Mouse (Mus musculus) hindbrain, embryonic 10.5 days (tissue): ENCODE results near the gene Atp5c1. TPM values are rescaled to one million over a fixed set of nuclear protein-coding genes. Genes with fewer than 3 reads are reported as not detected.

Experiments used
- DNase-seq: peaks from one replicate; pipeline ENCODE4 v3.0.0-alpha.2; 2017; ENCODE audit warnings: low spot score
- H3K27ac ChIP-seq: fragments of 300-500 bp; sonication (generic); 2 replicates; pipeline ENCODE4 v1.5.1; 2016; ENCODE audit warnings: mild to moderate bottlenecking, moderate library complexity
- H3K27me3 ChIP-seq: fragments of 300-500 bp; sonication (generic); 2 replicates; pipeline ENCODE4 v1.6.1; 2016; ENCODE audit warnings: mild to moderate bottlenecking; ENCODE audit not compliant: poor library complexity, insufficient read depth, severe bottlenecking
- H3K36me3 ChIP-seq: fragments of 300-500 bp; sonication (generic); 2 replicates; pipeline ENCODE4 v1.6.1; 2016; ENCODE audit warnings: mild to moderate bottlenecking, moderate library complexity
- H3K4me1 ChIP-seq: fragments of 300-500 bp; sonication (generic); replicated peaks from 2 replicates; pipeline ENCODE4 v1.6.1; 2016; ENCODE audit warnings: mild to moderate bottlenecking
- H3K4me3 ChIP-seq: fragments of 300-500 bp; sonication (generic); 2 replicates; pipeline ENCODE4 v1.5.1; 2016; ENCODE audit warnings: mild to moderate bottlenecking, moderate library complexity
- H3K9me3 ChIP-seq: fragments of 300-500 bp; sonication (generic); 2 replicates; pipeline ENCODE4 v1.6.1; 2016; ENCODE audit warnings: mild to moderate bottlenecking, moderate library complexity
- WGBS: fragments of 180-500 bp; shearing (Covaris S2); methylation state at CpG from one replicate; pipeline ENCODE4 v1.1.7; 2016; 5-methylcytosine and 5-hydroxymethylcytosine counted together
- polyA plus RNA-seq: library from polyadenylated mRNA; unstranded; fragments of >200 nt; fragmentation: Nextera tagmentation; extraction: Ambion mirVana; gene quantifications from 2 replicates; pipeline ENCODE4 v1.2.1, GENCODE M21; 2016

Atp5c1 gene
- polyA plus RNA-seq, 1 experiment from 2014 or later: 487 TPM

DNA sequence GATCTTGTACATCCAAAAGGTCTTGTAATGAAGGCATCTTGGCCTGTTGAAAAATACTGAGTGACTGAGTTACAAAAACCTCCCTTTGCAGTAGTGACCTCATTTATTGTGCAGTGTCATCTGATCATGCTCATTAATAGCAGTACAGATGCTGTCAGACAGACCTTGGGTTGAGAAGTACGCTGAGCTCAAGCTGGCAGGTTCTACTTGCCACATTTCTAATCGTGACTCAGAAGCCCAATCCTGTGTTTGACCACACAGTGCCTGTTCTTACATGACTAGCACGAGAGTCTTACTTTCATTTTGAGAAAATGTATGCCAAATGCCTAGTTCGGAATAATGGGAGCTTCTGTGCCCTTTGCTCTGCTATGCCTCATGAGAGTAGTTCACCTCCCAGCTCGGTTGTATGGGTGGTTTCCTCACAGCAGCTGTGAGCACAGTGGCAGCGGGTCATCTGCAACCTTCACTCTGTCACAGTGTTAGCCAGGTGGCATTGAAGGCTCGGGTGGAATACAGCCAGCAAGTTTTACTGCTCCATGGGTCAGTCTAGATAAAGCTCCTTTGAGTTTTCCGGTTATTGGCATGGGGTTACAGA lies 7.0 kb upstream of the Atp5c1 start:
- Histone ChIP-seq H3K27ac (no peak overlapping the region), H3K27me3 (no peaks in the 10 kb centered on the region), H3K36me3 (peaks cover 98% of the 10 kb centered on the region), H3K4me1 (no peaks in the 10 kb centered on the region), H3K4me3 (no peak overlapping the region), H3K9me3 (no peaks in the 10 kb centered on the region)
- no peak for DNase-seq
- WGBS: 91% methylated on average over 8 of the region's 8 CpGs

GRCm38 (mm10) chr2:10082737-10083136 lies 2.4 kb upstream of the Atp5c1 start:
- DNase-seq: no peak
- H3K27ac ChIP-seq: no peak overlapping the region
- peaks cover 53% of the 10 kb centered on the region for H3K36me3 ChIP-seq
- H3K4me1 ChIP-seq: peaks cover 25% of the 10 kb centered on the region
- no peaks in the 10 kb centered on the region for H3K9me3 ChIP-seq
- no peak overlapping the region for H3K4me3 ChIP-seq
- WGBS: 82% methylated on average over 1 of the region's 1 CpGs
- no peaks in the 10 kb centered on the region for H3K27me3 ChIP-seq

- H3K4me3 ChIP-seq: peak overlapping the region; percentile 84
- H3K9me3 ChIP-seq: no peaks in the 10 kb centered on the region
- peaks cover 25% of the 10 kb centered on the region for H3K4me1 ChIP-seq
- 89% methylated on average over 5 of the region's 5 CpGs for WGBS
- H3K36me3 ChIP-seq: peaks cover 41% of the 10 kb centered on the region
- H3K27ac ChIP-seq: no peak overlapping the region
- H3K27me3 ChIP-seq: no peaks in the 10 kb centered on the region
- no peak for DNase-seq
These were observed 1.3 kb upstream of the Atp5c1 start for GRCm38 (mm10) chr2:10081453-10082080.

GRCm38 (mm10) chr2:10079745-10080309 lies 483 bp downstream of the Atp5c1 start:
- under 1% methylated on average over 28 of the region's 28 CpGs for WGBS
- H3K4me1 ChIP-seq: peaks cover 29% of the 10 kb centered on the region
- H3K36me3 ChIP-seq: peaks cover 38% of the 10 kb centered on the region
- H3K27me3 ChIP-seq: no peaks in the 10 kb centered on the region
- H3K9me3 ChIP-seq: no peaks in the 10 kb centered on the region
- peak overlapping the region; percentile 96 for H3K27ac ChIP-seq
- no peak for DNase-seq
- peak overlapping the region; percentile 84 for H3K4me3 ChIP-seq

DNA sequence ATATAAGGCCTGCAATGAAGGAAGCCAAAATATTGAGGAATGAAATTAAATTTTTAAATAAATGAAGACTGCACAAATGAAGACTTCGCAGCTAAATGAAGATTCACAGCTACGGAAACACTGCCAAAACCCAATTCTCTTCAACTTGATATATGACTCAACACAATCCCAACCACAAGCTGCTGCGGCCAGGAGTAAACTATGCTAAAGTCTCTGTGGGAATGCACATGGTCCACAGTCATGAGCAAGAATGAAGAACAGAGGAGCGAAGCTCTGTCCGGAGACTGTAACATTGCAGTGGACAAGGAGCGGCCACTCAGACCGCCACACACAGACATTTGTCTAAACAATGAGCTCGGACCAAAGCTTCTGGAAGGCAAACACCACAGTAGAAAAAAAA lies 3.6 kb downstream of the Atp5c1 start:
- Histone ChIP-seq H3K27ac (no peak overlapping the region), H3K4me3 (no peak overlapping the region), H3K36me3 (peaks cover 38% of the 10 kb centered on the region), H3K4me1 (peaks cover 30% of the 10 kb centered on the region), H3K27me3 (no peaks in the 10 kb centered on the region), H3K9me3 (no peaks in the 10 kb centered on the region)
- 95% methylated on average over 8 of the region's 8 CpGs for WGBS
- no peak for DNase-seq

- Histone ChIP-seq H3K4me1 (peaks cover 24% of the 10 kb centered on the region), H3K9me3 (no peaks in the 10 kb centered on the region), H3K27ac (no peak overlapping the region), H3K27me3 (no peaks in the 10 kb centered on the region), H3K4me3 (no peak overlapping the region), H3K36me3 (peaks cover 44% of the 10 kb centered on the region)
- DNase-seq: no peak
- 89% methylated on average over 7 of the region's 7 CpGs for WGBS
These were observed 5.8 kb downstream of the Atp5c1 start for GRCm38 (mm10) chr2:10074470-10074869.

- 90% methylated on average over 7 of the region's 7 CpGs for WGBS
- H3K36me3 ChIP-seq: peaks cover 70% of the 10 kb centered on the region
These were observed 8.6 kb downstream of the Atp5c1 start for GRCm38 (mm10) chr2:10071751-10072150.

GRCm38 (mm10) chr2:10058836-10059235 lies 21.5 kb downstream of the Atp5c1 start:
- no peak overlapping the region for H3K27ac ChIP-seq
- no peaks in the 10 kb centered on the region for H3K9me3 ChIP-seq
- no peaks in the 10 kb centered on the region for H3K4me1 ChIP-seq
- H3K4me3 ChIP-seq: no peak overlapping the region
- no peaks in the 10 kb centered on the region for H3K27me3 ChIP-seq
- DNase-seq: no peak
- peaks cover 100% of the 10 kb centered on the region for H3K36me3 ChIP-seq
- WGBS: 93% methylated on average over 5 of the region's 5 CpGs

More at GRCm38 (mm10) chr2:10071751-10072150, 8.6 kb downstream of the Atp5c1 start:
- Histone ChIP-seq H3K27me3 (no peaks in the 10 kb centered on the region), H3K4me1 (0 out of 2 replicates have a peak, but pooled peaks cover 7% of the 10 kb centered on the region), H3K4me3 (no peak overlapping the region), H3K9me3 (no peaks in the 10 kb centered on the region), H3K27ac (no peak overlapping the region)
- no peak for DNase-seq

DNA sequence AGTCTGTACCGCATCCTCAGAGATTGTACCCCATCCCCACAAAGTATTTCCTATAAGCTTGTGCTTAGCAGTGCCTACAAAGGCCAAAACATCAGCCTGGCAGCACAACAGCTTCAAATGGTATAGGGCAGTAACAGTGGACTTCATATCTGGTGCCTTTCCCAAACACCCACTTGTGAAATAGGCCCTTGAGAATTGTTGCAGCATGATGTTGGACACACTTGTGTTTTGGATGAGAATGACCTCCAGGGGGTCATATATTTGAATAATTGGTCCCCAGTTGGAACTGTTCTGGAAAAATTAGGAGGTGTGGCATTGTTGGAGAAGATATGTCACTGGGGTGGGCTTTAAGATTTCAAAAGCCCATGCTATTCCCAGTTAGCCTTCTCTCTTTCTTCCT lies 28.3 kb downstream of the Atp5c1 start:
- Histone ChIP-seq H3K4me1 (peaks cover 18% of the 10 kb centered on the region), H3K27me3 (no peaks in the 10 kb centered on the region), H3K27ac (no peak overlapping the region), H3K36me3 (peaks cover 39% of the 10 kb centered on the region), H3K9me3 (no peaks in the 10 kb centered on the region), H3K4me3 (no peak overlapping the region)
- no peak for DNase-seq
- WGBS: 94% methylated on average over 1 of the region's 1 CpGs

DNA sequence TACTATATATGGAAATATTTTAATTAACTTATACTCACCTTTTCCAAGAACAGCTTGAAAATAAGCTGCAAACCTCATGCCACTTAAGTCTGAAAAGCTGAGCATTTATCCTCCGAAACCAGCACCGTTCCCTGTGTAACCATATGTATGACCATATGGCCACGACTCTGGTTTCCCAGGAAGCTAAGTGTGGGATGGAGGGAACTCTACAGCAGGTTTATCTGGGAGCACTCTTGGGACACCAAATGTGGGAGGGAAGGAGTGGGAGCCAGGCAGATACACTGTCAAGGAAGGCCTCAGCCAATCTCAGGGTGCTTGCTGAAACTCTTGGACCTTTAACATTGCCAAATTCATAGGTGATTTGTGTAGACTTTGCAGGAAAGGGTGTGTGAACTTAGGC lies 29.4 kb downstream of the Atp5c1 start:
- WGBS: 91% methylated on average over 3 of the region's 3 CpGs
- H3K27me3 ChIP-seq: no peaks in the 10 kb centered on the region
- peaks cover 24% of the 10 kb centered on the region for H3K4me1 ChIP-seq
- DNase-seq: no peak
- no peak overlapping the region for H3K4me3 ChIP-seq
- H3K9me3 ChIP-seq: no peaks in the 10 kb centered on the region
- no peak overlapping the region for H3K27ac ChIP-seq
- peaks cover 28% of the 10 kb centered on the region for H3K36me3 ChIP-seq

GRCm38 (mm10) chr2:10049456-10049855 lies 30.9 kb downstream of the Atp5c1 start:
- H3K9me3 ChIP-seq: no peaks in the 10 kb centered on the region
- peaks cover 13% of the 10 kb centered on the region for H3K36me3 ChIP-seq
- peak overlapping the region; percentile 97 for H3K4me3 ChIP-seq
- WGBS: 17% methylated on average over 10 of the region's 10 CpGs
- H3K27me3 ChIP-seq: no peaks in the 10 kb centered on the region
- H3K27ac ChIP-seq: no peak overlapping the region
- peaks cover 24% of the 10 kb centered on the region for H3K4me1 ChIP-seq
- no peak for DNase-seq

DNA sequence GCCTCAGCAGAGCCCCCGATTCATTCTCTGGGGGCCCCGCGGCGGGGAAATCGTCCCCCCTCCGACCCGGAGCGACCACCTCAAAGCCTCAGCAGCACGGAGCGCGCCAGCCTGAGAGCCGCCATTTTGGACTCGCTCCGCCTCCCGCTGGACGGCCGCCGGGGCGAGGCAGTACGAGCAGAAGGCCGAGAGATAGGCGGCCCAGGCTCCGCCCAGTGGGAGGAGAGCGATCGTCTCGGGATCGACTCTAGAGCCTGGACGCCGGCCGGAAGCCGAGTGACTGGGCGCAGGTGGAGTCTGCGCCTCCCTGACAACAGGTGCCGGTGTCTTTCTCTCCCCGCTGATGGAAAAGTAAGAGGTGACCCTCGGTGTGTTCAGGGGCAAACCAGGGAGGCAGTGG lies 31.8 kb downstream of the Atp5c1 start, which contains the start of gene Taf3:
Gene Taf3, minus strand, starts transcription at position 136 of the 400 bp plus-strand sequence.
- no peaks in the 10 kb centered on the region for H3K9me3 ChIP-seq
- WGBS: under 1% methylated on average over 36 of the region's 36 CpGs
- peaks cover 24% of the 10 kb centered on the region for H3K4me1 ChIP-seq
- H3K4me3 ChIP-seq: peak within 1 kb of the TSS; percentile 97
- H3K27ac ChIP-seq: peak within 1 kb of the TSS; percentile 93
- peak; percentile 90 for DNase-seq
- H3K36me3 ChIP-seq: peaks cover 3% of the 10 kb centered on the region; the same call in 1 of the 2 replicates
- no peaks in the 10 kb centered on the region for H3K27me3 ChIP-seq

- under 1% methylated on average over 47 of the region's 47 CpGs for WGBS
- Histone ChIP-seq H3K36me3 (no peaks in the 10 kb centered on the region), H3K9me3 (no peaks in the 10 kb centered on the region), H3K4me3 (peak overlapping the region; percentile 97), H3K27ac (peak overlapping the region; percentile 93), H3K27me3 (no peaks in the 10 kb centered on the region), H3K4me1 (peaks cover 24% of the 10 kb centered on the region)
- DNase-seq: peak; percentile 42
These were observed 32.4 kb downstream of the Atp5c1 start for GRCm38 (mm10) chr2:10047758-10048436.
